Mouse (Mus musculus) megakaryocyte, adult 5-6 weeks (primary cell): ENCODE data around the gene Smyd3. TPM values are rescaled to one million over a fixed set of nuclear protein-coding genes. Genes with fewer than 3 reads are reported as not detected.
A peak's percentile ranks its signal among the peaks of the same experiment; 100 is the strongest.

Experiments used
- ATAC-seq: 2 replicates; pipeline ENCODE4 v1.8.0; 2016; ENCODE audit warnings: mild to moderate bottlenecking, inconsistent platforms; ENCODE audit not compliant: poor library complexity, severe bottlenecking
- total RNA-seq, 2 experiments: library from RNA; stranded (forward) in 1 of 2; stranded (reverse) in 1 of 2; fragments of 153-499, 151-499 nt in 1 of 2; fragments of 221-1000, 200-1000 nt in 1 of 2; gene quantifications; 2 replicates each; pipeline versions ENCODE4 v1.2.3 to v1.2.4; 2015 to 2017

Gene Smyd3
- total RNA-seq, 2 experiments from 2014 or later = 13.7 to 14.8 TPM

GRCm38 (mm10) chr1:179187171-179187570 is 330.7 kb downstream of the Smyd3 start:
- no peak for ATAC-seq

GRCm38 (mm10) chr1:179184631-179185030 is 333.2 kb downstream of the Smyd3 start:
- no peak for ATAC-seq

- ATAC-seq = peak; percentile 21; the same call in 1 of the 2 replicates
Measured at GRCm38 (mm10) chr1:179183499-179183898, 334.3 kb downstream of the Smyd3 start.

DNA sequence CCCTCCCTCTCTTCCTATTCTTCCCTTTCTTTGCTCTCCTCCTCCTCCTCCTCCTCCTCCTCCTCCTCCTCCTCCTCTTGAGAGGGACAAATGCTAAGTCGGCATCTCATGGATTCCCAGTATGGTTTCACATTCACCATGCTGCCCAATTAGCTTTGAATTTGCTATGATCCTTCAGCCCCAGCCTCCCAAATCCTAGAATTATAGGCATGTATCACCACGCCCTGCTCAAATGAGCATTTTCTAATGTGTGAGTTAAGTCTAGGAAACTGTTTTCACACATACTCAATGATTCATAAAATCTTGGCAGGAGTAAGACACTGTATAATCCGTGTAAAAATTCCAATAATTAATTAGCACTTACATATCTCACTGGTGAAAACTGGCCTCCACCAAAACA is 337.3 kb downstream of the Smyd3 start:
- no peak for ATAC-seq

- ATAC-seq = no peak
Measured at GRCm38 (mm10) chr1:179176861-179177658, 340.8 kb downstream of the Smyd3 start.

DNA sequence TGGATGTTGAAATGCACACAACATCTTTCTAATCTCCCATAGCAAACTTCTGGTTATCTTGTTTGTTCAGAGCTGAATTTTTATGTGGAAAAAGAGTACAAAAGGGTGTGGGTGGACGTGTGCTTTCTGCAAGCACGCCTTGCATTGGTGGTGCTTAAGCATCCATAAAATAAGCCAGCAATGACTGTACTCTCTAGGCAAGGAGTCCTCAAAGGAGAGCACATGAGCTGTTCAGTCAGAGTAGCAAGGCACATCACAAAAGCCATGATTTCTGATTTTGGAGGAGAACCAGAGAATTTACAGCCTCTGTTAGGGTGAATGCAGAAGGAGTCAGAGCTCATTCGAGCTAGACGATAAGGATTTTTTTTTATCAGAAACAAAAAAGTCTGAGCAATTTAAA is 343.6 kb downstream of the Smyd3 start:
- ATAC-seq = no peak

GRCm38 (mm10) chr1:179170555-179170954 is 347.3 kb downstream of the Smyd3 start:
- no peak for ATAC-seq

GRCm38 (mm10) chr1:179169749-179170148 is 348.1 kb downstream of the Smyd3 start:
- peak; percentile 54 for ATAC-seq

DNA sequence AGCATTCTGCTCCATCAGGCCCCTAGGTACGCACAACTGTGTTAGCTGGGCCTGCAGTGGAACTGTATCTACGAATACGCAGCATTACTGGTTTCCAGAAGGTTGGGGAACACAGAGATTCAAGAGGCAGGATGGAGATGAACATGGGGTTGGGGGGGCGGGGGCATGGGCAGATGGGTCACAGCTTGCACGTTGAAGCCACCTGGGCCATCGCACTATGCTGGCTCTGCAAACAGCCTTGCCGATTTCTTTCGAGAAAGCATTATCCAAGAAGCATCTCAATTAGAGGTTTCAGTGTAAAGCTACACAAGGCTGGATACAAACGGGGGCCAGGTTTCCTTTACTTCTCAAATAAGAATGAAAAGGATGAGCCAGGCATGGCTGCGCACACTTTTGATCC is 348.7 kb downstream of the Smyd3 start:
- no peak for ATAC-seq

DNA sequence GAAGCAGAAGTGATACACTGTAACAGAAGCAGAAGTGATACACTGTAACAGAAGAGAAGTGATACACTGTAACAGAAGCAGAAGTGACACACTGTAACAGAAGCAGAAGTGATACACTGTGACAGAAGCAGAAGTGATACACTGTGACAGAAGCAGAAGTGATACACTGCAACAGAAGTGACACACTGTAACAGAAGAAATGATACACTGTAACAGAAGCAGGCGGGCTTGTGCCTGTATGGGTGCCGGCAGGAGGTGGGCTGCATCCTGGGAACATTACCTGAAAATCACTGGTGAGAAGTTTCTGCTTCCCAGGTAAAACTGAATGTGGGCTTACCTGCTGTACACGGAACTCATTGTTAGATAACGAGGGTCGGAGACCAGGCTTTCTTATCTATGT is 353.6 kb downstream of the Smyd3 start:
- peak; percentile 47; the same call in 1 of the 2 replicates for ATAC-seq

GRCm38 (mm10) chr1:179162752-179163151 is 355.1 kb downstream of the Smyd3 start:
- 0 out of 2 replicates have a peak, but pooled peaks have one; percentile 18 for ATAC-seq

GRCm38 (mm10) chr1:179161947-179162346 is 355.9 kb downstream of the Smyd3 start:
- no peak for ATAC-seq

DNA sequence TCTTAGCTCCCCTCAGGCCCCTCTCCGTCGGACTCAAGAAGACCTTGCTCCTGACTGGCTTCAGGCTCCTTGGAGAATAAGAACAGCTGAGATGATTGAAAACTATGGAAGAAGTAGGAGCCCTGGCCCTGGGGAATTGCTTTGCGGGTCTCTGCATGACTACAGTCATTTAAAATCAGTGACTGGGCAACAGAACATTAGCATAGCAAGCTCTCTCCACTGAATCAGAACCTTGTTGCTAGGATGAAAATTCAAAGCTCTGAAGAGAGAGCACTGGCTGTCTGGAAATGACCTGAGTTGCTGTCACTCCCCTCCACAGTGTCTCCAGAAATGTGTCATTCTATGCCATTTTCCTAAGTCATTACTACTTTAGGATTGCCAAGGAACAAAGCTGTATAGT is 357.1 kb downstream of the Smyd3 start:
- ATAC-seq = no peak

DNA sequence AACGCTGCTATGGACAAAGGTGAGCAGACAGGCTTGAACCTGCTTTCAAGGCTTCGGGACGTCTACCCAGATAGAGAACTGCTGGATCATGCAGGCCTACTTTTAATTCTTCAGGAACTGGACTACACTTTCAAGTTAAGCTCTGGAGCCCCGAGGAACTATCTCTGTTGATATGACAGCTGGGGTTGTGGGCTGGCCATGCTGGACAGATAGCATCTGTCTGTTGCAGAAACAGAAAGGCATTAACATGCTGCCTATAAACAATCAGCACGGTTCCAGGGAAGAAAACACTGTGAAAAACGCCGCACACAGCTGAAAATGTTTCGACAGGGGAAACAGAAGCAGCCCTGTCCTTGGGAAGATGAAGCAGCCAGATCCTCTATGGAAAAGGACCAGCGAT is 365.5 kb downstream of the Smyd3 start:
- no peak for ATAC-seq

- no peak for ATAC-seq
Measured at GRCm38 (mm10) chr1:179151275-179151674, 366.6 kb downstream of the Smyd3 start.

- ATAC-seq = no peak
Measured at GRCm38 (mm10) chr1:179149468-179150140, 368.2 kb downstream of the Smyd3 start.

GRCm38 (mm10) chr1:179146730-179147167 is 371.1 kb downstream of the Smyd3 start:
- no peak for ATAC-seq

DNA sequence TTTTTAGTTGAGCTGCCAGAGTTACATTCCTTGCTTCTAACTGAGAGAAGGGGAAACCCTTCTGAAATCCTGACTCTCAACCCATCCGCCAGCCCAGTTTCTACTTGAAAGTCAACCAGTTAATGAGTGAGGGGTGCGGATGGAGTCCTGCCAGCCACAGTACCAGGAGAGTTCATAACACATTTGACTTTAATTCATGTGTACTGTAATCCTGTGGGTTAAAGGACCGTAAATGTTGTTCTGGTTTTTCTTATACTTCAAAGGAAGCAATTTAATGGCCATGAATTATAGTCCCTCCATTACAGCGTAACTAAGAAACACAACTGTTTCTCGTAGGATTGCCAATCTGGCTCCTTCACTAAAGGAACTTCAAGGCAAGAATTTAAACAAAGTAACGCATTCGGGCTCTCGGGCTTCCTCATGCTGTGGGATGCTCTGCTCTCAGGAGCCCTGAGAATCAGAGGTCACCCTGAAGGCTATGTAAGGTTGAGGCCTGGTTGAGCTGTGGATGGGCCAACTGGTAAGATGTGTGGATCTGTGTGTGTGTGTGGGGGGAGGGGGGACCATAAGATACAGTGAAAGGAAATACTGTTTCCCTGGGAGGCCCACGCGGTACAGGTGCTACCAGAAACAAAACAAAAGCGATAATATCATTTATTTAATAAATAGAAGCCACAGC is 374.5 kb downstream of the Smyd3 start:
- no peak for ATAC-seq

- ATAC-seq = peak; percentile 77
Measured at GRCm38 (mm10) chr1:179142177-179142576, 375.7 kb downstream of the Smyd3 start.

GRCm38 (mm10) chr1:179141071-179141650 is 376.7 kb downstream of the Smyd3 start:
- ATAC-seq = no peak

DNA sequence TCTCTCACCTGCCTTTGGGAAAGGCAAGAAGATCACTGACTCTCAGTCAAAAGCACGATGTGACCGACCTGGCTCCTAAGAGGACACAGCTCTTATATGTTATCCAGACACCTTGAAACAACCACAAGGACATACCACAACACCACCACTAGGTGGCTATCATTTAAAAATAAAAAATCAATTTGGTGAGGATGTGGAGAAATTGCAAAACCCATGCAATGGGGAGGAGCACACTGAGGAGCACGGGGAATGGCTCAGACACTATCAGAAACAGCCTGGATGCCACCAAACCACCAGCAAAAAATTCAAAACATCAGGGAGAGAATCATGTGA is 380.7 kb downstream of the Smyd3 start:
- no peak for ATAC-seq
